Mouse (Mus musculus) T-helper 1 cell (primary cell): ENCODE measurements around the gene Ascc1.
"Not testable (repeated sequence)": the region's sequence is repeated elsewhere in the genome, so short reads cannot be mapped to it uniquely, and the experiment has no call there.

Source experiments
- in situ Hi-C: fragments of 300-600 bp; cut with MboI, MseI; formaldehyde crosslinking; loops from one replicate; pipeline ENCODE4 v1.15.1; 2025; ENCODE audit warnings: high pct_unique_total_duplicates

Ascc1 gene

GRCm38 (mm10) chr10:60110908-60111475, 108.4 kb downstream of the Ascc1 start:
- in situ Hi-C loops, result no loop called here

GRCm38 (mm10) chr10:60113965-60114690, 111.5 kb downstream of the Ascc1 start:
- in situ Hi-C loops, result no loop called here

- in situ Hi-C loops, result no loop called here
Observed at GRCm38 (mm10) chr10:60115345-60116185, 113.0 kb downstream of the Ascc1 start.

GRCm38 (mm10) chr10:60116997-60117396, 114.4 kb downstream of the Ascc1 start:
- in situ Hi-C loops, result no loop called here

- in situ Hi-C loops, result no loop called here
Observed at GRCm38 (mm10) chr10:60118464-60118863, 115.9 kb downstream of the Ascc1 start.

GRCm38 (mm10) chr10:60120630-60121029, 118.0 kb downstream of the Ascc1 start:
- in situ Hi-C loops, result no loop called here

GRCm38 (mm10) chr10:60124078-60124477, 121.5 kb downstream of the Ascc1 start:
- in situ Hi-C loops, result no loop called here

- in situ Hi-C loops, result no loop called here
Observed at GRCm38 (mm10) chr10:60125529-60126327, 123.1 kb downstream of the Ascc1 start.

GRCm38 (mm10) chr10:60128287-60128686, 125.7 kb downstream of the Ascc1 start:
- in situ Hi-C loops, result no loop called here

- in situ Hi-C loops, result no loop called here
Observed at GRCm38 (mm10) chr10:60130504-60130903, 127.9 kb downstream of the Ascc1 start.

- in situ Hi-C loops, result no loop called here
Observed at GRCm38 (mm10) chr10:60133501-60133900, 130.9 kb downstream of the Ascc1 start.

GRCm38 (mm10) chr10:60134201-60134600, 131.6 kb downstream of the Ascc1 start:
- in situ Hi-C loops, result no loop called here

GRCm38 (mm10) chr10:60136010-60136409, 133.4 kb downstream of the Ascc1 start:
- in situ Hi-C loops, result not testable (repeated sequence)

GRCm38 (mm10) chr10:60136935-60137334, 134.3 kb downstream of the Ascc1 start:
- in situ Hi-C loops, result no loop called here

- in situ Hi-C loops, result no loop called here
Observed at GRCm38 (mm10) chr10:60138680-60139079, 136.1 kb downstream of the Ascc1 start.

GRCm38 (mm10) chr10:60140751-60141150, 138.1 kb downstream of the Ascc1 start:
- in situ Hi-C loops, result no loop called here

GRCm38 (mm10) chr10:60141656-60142160, 139.1 kb downstream of the Ascc1 start:
- in situ Hi-C loops, result no loop called here

GRCm38 (mm10) chr10:60147510-60148047, 145.0 kb downstream of the Ascc1 start:
- in situ Hi-C loops, result not testable (repeated sequence)

GRCm38 (mm10) chr10:60148087-60148486, 145.5 kb downstream of the Ascc1 start:
- in situ Hi-C loops, result no loop called here
